Mouse (Mus musculus) ES-CJ7 (cell line): Measurements from ENCODE around the gene Dpep3.

Experiments used
- DNase-seq: peaks from one replicate; pipeline ENCODE4 v3.0.0; 2011; ENCODE audit warnings: low read depth, low spot score

Gene Dpep3

DNA sequence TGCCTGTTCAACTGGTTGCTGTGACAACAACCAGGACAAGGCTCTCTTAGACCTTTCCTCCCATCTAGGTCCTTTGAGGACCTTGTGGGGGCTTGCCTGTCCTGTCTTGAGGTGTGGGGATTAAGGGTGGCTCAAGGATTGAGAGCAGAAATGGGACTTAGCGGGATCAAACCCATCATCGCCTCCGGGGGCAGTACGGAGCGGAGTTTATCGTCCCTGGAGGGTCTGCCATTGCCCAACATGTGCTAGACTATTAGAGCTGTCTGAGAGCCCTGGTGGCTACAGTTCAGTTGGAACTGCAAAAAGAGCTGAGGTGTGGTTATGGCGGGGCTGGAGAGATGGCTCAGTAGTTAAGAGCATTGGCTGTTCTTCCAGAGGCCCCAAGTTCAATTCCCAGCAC lies 3.9 kb downstream of the Dpep3 start:
- DNase-seq: peak; percentile 87

GRCm38 (mm10) chr8:105971019-105971720 lies 8.1 kb downstream of the Dpep3 start:
- peak; percentile 90 for DNase-seq

DNA sequence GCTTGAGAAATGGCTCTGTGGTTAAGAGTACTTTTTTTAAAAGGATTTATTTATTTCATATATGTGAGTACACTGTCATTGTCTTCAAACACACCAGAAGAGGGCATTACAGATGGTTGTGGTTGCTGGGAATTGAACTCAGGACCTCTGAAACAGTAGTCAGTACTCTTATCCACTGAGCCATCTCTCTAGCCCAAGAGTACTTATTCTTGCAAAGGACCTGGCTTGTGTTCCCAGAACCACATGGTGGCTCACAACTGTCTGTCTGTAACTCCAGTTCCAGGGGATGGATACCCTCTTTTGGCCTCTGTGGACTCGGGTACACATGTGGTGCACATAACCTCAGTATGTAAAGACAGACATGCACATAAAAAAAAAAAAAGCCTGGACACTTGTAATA lies 9.9 kb downstream of the Dpep3 start:
- DNase-seq: no peak

DNA sequence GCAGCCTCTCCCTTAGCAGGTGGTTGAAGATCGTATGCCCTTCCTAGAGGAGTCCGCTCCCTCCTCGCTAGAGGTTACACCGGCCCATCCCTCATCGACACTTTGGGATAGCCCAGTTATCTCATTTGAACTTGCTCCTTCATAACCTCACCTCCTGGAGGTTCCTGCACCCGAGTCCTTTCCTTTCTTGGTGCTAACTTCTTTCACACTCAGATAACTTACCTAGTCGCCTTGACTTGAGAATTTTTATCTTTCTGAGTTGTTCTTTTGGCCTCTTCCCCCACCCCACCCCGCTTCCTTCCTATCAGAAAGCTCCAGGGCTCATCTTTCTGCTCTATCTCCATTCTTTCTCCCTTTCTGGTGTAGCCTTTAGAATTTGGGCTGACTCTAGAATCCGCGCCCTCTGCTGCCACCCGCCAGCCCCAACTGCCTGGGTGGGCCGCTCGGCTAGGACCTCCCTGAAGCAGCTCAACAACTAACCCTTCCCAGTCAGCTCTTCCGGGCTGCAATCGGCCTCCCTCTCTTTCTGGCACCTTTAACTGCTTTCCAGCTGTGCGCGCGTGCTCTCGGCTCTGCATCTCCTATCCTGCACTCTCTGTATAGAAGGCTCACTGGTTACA lies 12.4 kb downstream of the Dpep3 start:
- peak; percentile 95 for DNase-seq

DNA sequence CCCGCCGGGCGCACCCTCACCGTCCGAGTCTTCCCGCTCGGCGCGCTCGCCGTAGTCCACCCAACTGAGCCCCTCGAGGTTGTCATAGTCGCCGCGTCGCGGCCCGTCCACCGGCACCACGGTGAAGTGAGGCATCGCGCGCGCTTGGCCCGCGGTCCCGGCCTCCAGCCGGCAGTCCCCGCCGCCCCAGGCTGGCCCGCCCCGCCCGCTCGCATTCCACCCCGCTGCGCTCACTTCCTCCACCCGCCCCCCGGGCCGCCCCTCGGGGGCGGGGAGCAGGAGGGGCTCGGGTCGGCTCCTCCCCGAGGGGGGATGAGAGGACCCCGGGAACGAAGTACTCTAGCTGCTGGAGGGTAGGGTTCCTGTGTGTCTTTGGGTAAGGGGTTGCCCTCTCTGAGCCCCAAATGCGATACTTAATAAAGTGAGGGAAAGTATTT lies 13.3 kb downstream of the Dpep3 start, which contains the start of gene Slc12a4:
TSS of gene Slc12a4 (minus strand) at position 193 of the 437 bp plus-strand sequence.
- DNase-seq: peak; percentile 74

- peak; percentile 45 for DNase-seq
Observed at GRCm38 (mm10) chr8:105965266-105965904, 13.8 kb downstream of the Dpep3 start.

DNA sequence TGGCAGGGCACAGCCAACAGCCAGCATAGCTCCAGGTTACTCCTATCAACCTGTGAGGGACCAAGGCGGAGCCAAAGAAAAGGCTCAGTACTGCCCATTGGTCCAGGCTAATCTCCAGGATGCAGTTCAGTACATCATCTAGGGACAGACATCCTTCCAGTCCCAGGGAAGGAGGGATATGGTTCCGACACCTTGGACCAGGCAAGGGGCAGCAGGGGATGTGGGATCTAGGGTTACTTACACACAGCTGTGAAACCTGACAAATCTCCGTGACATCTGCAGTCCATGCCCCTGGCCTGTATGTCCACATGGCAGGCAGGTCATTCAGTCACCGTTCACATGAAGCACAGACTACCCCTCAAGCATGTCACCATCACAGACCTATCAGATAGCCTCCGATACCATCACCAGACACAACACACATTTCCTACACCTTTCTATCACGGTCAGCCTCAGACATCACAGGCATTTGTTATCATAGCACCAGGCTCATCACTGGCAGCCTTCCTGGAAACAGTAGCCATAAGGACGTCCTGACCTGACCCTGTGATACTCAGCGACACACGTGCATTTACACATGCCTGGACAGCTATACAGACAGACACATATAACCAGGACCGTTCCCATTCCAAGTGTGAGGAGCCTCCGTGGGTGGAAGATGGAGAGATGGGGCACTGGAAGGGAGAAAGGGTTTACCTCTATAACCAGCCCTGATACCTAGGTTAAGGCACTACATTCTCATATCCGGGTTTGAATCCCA lies 14.5 kb downstream of the Dpep3 start:
- DNase-seq: no peak

- no peak for DNase-seq
Observed at GRCm38 (mm10) chr8:105961536-105961935, 17.7 kb downstream of the Dpep3 start.

DNA sequence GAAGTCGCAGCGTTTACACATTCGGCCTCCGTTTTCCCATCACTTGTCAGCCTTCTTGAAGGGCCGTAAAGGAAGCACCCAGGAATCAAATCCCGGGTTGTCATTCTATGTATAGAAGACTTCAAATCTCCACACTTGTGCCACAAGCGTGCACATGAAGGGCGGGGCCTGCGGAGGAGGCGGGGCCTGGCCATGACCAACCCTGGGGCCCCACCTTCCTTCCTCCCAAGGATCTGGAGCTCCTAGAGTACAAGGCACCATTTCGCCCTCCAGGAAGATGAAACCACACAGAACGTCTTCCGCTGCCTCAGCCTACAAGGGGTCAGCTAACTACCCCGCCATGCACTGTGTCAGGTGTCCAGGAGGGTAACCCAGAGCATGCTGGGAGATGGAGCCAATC lies 18.1 kb downstream of the Dpep3 start:
- no peak for DNase-seq

DNA sequence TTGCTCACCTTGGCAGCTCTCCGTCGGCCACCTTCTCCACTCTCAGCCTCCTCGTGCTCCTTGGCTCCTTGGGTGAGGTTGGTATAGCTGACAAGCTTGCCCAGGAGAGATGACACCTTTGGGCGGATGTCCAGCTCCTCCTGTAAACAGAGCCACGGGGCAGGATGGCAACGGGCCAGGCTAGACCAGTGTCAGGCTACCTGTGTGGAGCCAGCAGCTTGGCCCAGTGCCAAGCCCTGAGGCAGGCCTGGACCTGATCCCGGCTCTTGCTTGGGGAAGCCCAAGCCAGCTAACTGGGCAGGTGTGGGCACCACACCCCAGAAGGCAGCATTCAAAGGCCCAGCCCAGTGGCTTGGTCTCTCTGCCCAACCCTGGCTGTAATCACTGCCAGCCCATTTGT lies 19.9 kb downstream of the Dpep3 start:
- no peak for DNase-seq

GRCm38 (mm10) chr8:105957813-105958212 lies 21.4 kb downstream of the Dpep3 start:
- DNase-seq: no peak

DNA sequence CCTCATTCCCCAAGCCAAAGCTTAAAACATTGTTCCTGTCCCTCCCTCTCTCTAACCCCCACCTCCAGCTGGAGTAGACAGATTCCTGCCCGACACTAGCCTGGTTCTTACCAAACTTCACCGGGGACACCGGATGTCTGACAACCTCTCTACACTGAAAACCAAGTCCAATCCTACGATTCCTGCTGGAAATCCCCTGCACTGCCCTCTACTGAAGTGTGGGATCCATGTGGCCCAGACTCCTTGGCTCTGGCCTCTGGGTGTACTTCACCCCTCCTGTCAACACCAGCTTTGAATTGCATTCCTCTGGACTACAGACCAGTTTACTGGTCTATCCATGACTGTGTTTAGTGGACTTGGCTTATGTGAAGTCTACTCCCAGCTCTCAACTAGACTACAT lies 22.7 kb downstream of the Dpep3 start:
- DNase-seq: no peak

GRCm38 (mm10) chr8:105951057-105951659 lies 28.1 kb downstream of the Dpep3 start:
- DNase-seq: no peak

DNA sequence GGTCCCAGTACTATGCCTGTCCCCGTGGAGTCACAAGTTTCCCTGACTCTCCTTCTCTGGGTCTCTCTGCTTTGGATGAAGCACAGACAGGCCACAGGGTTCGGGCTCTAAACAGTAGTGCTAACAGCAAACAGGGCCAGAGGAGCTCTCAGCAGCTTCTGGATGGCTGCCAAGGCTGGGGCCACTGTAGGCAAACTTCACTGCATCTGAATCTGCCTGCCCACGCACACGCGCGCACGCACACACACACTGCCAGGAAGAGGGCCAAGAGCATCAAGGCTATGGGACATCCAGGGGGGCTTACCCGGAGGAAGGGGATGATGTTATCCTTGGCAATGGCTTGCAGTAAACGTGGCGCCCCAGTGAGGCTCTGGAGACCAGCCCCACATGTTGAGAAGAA lies 29.9 kb downstream of the Dpep3 start:
- DNase-seq: no peak

GRCm38 (mm10) chr8:105943321-105943739 lies 35.9 kb downstream of the Dpep3 start, which contains the start of gene Lcat:
Gene Lcat, minus strand, starts transcription at chr8:105943382.
- DNase-seq: no peak

- DNase-seq: no peak
Observed at GRCm38 (mm10) chr8:105942542-105942941, 36.7 kb downstream of the Dpep3 start.

DNA sequence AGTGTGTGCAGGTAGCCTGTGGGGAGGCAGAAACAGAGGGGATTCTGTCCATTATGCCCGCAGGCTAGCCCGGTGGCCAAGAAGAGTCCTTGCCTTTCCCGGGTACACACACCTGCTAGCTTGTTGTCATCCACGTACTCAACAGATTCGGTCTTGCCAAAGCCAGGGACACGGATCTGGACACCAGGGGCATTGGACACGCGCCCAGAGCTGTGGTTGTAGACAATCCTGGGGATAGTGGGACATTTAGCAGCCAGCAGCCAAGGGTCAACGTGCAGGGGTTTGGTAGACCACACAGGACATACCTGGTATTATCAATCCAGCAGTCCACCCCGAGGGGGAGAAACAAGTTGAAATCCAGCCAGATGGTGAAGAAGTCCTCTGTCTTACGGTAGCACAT lies 37.2 kb downstream of the Dpep3 start:
- no peak for DNase-seq

DNA sequence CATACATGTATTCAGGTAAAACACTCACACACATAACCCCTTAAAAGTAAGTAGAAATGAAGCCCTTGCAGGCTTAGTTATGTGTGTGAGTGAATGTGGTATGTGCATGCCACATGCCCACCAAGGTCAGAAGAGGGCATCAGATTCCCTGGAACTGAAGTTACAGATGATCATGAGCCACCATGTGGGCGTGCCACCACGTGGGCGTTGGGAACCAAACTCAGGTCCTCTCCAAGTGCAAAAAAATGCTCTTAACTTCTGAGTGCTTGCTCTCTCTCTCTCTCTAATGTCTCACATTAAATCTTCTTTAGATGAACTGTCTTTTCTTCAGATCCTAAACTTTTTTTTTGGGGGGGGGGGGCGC lies 40.9 kb downstream of the Dpep3 start, which contains the start of gene Psmb10:
TSS of gene Psmb10 (minus strand) at position 139 of the 364 bp plus-strand sequence.
- no peak for DNase-seq

DNA sequence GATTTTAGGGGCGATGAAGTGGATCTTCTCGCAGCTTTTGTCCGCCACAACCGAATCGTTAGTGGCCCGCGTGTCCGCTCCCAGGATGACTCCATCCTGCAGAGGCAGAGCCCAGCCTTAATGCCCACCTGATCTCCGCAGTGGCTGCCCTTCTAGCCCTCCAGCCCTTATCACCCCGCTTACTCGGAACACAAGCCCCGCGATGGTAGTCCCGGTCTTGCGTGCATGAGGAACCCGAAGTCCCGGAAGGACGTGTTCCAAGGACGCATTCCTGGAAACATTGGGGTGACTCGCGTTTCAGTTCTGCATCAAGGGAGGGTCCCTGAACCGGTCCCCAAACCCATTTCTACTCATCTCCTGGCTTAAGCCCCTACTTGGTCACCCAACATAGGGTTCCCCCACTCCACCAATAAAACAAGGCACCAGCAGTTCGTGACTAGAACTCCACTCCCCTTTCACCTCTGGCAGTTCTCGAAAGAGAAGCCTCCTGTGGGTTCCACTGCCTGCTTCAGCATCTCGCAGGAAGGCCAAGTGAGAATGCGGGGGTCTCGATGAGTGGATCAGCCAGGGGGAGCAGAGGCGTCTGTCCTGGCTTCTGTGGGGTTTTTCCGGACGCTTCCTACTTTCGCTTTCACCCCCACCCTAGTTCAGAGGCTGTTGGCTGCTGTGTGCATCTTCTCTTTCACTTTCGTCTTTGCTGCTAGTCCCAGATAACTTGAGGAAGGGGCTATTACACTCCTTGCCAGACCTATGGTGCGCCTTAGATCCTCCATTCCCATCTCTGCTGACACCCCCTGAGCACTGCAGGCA lies 41.5 kb downstream of the Dpep3 start:
- DNase-seq: peak; percentile 38

GRCm38 (mm10) chr8:105936866-105937475 lies 42.3 kb downstream of the Dpep3 start:
- DNase-seq: peak; percentile 98
